27 mouse cellular contexts compared by ENCODE assay signal in genomic region chrX:129784062-129784461, GRCm38 (mm10). TPM values are rescaled to one million over a fixed set of nuclear protein-coding genes. Genes with fewer than 3 reads are reported as not detected.
A peak's percentile ranks its signal among the peaks of the same experiment; 100 is the strongest.
DNase-seq lines count a peak whose midpoint lies in the region; ATAC-seq lines count a peak whose summit lies in the region.
"Had no signal": no experiment of that assay in that cellular context is flagged by ENCODE, and none has a peak within 500 bp of the region (broad histone marks: within the 10 kb centered on the region; RNA-seq: fewer than 3 reads in every experiment).

No protein-coding gene starts in this region.

- no peak overlapping the region for H3K27ac ChIP-seq in kidney, embryonic 14.5 days (ENCODE audit: low read depth, low read length)
- H3K27ac ChIP-seq: embryonic facial prominence, embryonic 10.5 days; embryonic facial prominence, embryonic 15.5 days; forebrain, embryonic 13.5 days; heart, embryonic 13.5 days; hindbrain, embryonic 14.5 days; left cerebral cortex, adult 2 months; limb, embryonic 12.5 days; liver, embryonic 14.5 days; midbrain, embryonic 10.5 days; midbrain, embryonic 15.5 days had no signal

- DNase-seq in kidney, adult 8-10 months = peak; percentile 7 to 28
- DNase-seq in lung, postnatal 36 days = peak; percentile 7
- no peak for DNase-seq in lung, postnatal 10 days
- DNase-seq in kidney, postnatal 36 days = peak; percentile 8 to 42
- DNase-seq in cerebellum, postnatal 10 days = no peak
- DNase-seq: adrenal gland, postnatal 25 days; B cell, adult 2 months; cerebellum, adult 11-12 months; cerebellum, adult 9-11 months; gastrocnemius, postnatal 10 days; heart, postnatal 10 days; right cerebral cortex, adult 18-20 months; spleen, adult 18-20 months; thymus, adult 18-20 months; thymus, postnatal 25 days had no signal

- H3K4me1 ChIP-seq in kidney, embryonic 14.5 days (ENCODE audit: control insufficient read depth, insufficient read depth, low read length) = no peaks in the 10 kb centered on the region
- H3K4me1 ChIP-seq: embryonic facial prominence, embryonic 10.5 days; embryonic facial prominence, embryonic 15.5 days; forebrain, embryonic 13.5 days; heart, embryonic 13.5 days; limb, embryonic 12.5 days; midbrain, embryonic 10.5 days; midbrain, embryonic 15.5 days had no signal

- H3K27me3 ChIP-seq in kidney, embryonic 14.5 days (ENCODE audit: control insufficient read depth, insufficient read depth, low read length) = no peaks in the 10 kb centered on the region
- H3K27me3 ChIP-seq: embryonic facial prominence, embryonic 15.5 days; forebrain, embryonic 13.5 days; heart, embryonic 13.5 days; limb, embryonic 12.5 days; midbrain, embryonic 15.5 days had no signal

- 86% methylated on average over 5 of the region's 5 CpGs for WGBS in kidney, embryonic 14.5 days

- no peak overlapping the region for H3K4me2 ChIP-seq in kidney, embryonic 14.5 days (replicated peaks; ENCODE audit: low read depth, low read length)
- H3K4me2 ChIP-seq: embryonic facial prominence, embryonic 15.5 days; forebrain, embryonic 13.5 days; heart, embryonic 13.5 days; hindbrain, embryonic 14.5 days; limb, embryonic 12.5 days; midbrain, embryonic 15.5 days had no signal

- no peak overlapping the region for H3K4me3 ChIP-seq in kidney, embryonic 14.5 days (ENCODE audit: low read length)
- H3K4me3 ChIP-seq: embryonic facial prominence, embryonic 10.5 days; embryonic facial prominence, embryonic 15.5 days; forebrain, embryonic 13.5 days; heart, embryonic 13.5 days; left cerebral cortex, adult 2 months; limb, embryonic 12.5 days; midbrain, embryonic 10.5 days; midbrain, embryonic 15.5 days had no signal

- ATAC-seq in kidney, embryonic 14.5 days (ENCODE audit: low FRiP score, low TSS enrichment) = no peak
- no peak for ATAC-seq in erythroid progenitor cell, adult 5-6 weeks (replicated peaks; ENCODE audit: low FRiP score, poor library complexity, severe bottlenecking)
- ATAC-seq: forebrain, embryonic 13.5 days; midbrain, embryonic 15.5 days had no signal

- H3K9ac ChIP-seq in kidney, embryonic 14.5 days (ENCODE audit: low read depth, low read length) = no peak overlapping the region
- H3K9ac ChIP-seq: embryonic facial prominence, embryonic 15.5 days; forebrain, embryonic 13.5 days; heart, embryonic 13.5 days; hindbrain, embryonic 14.5 days; limb, embryonic 12.5 days; liver, embryonic 14.5 days; midbrain, embryonic 15.5 days had no signal

- no peaks in the 10 kb centered on the region for H3K36me3 ChIP-seq in kidney, embryonic 14.5 days (ENCODE audit: control insufficient read depth, insufficient read depth, low read length)
- H3K36me3 ChIP-seq: embryonic facial prominence, embryonic 10.5 days; embryonic facial prominence, embryonic 15.5 days; heart, embryonic 13.5 days; limb, embryonic 12.5 days; midbrain, embryonic 10.5 days; midbrain, embryonic 15.5 days had no signal

- H3K9me3 ChIP-seq in kidney, embryonic 14.5 days (ENCODE audit: control insufficient read depth, low read length) = no peaks in the 10 kb centered on the region
- H3K9me3 ChIP-seq: embryonic facial prominence, embryonic 10.5 days; embryonic facial prominence, embryonic 15.5 days; forebrain, embryonic 13.5 days; heart, embryonic 13.5 days; limb, embryonic 12.5 days; midbrain, embryonic 10.5 days; midbrain, embryonic 15.5 days had no signal

RNA-seq across cellular contexts. Expression of gene Diaph2, which starts 34.5 kb away (rescaled TPM):
- 4.8 and 7.2 TPM in 2 replicates for polyA plus RNA-seq in kidney, embryonic 14.5 days (2014; fragmentation: Nextera tagmentation; extraction: Ambion mirVana)
- 7.5 and 8.3 TPM in 2 replicates for total RNA-seq in erythroid progenitor cell, adult 5-6 weeks (2015; ENCODE audit: low replicate concordance)
- total RNA-seq in erythroid progenitor cell, adult 5-6 weeks (2017; ENCODE audit: low replicate concordance) = 0.38 and 1.7 TPM in 2 replicates

Comparison
In these comparisons a context has a peak if more than half of its experiments do, and no peak if none do; other contexts are left out.
1. DNase-seq: peak in kidney, adult 8-10 months (2 of 2), lung, postnatal 36 days (single experiment) and kidney, postnatal 36 days (2 of 2); none in lung, postnatal 10 days (single experiment) and cerebellum, postnatal 10 days (0 of 2).